Mouse (Mus musculus) splenic B cell, adult 2 months (primary cell): Measurements from ENCODE around the gene Xpo4.

Experiments used
- DNase-seq: peaks from one replicate; pipeline ENCODE4 v3.0.0-alpha.2; 2011; ENCODE audit warnings: low read depth, low spot score
- H3K27me3 ChIP-seq: 2 replicates; pipeline ENCODE4 v1.6.1; 2012; ENCODE audit warnings: mild to moderate bottlenecking, low read length, moderate library complexity, mixed read lengths; ENCODE audit not compliant: control insufficient read depth, poor library complexity, insufficient read depth, severe bottlenecking
- H3K36me3 ChIP-seq: 2 replicates; pipeline ENCODE4 v1.6.1; 2012; ENCODE audit warnings: mild to moderate bottlenecking, low read length, moderate library complexity, mixed read lengths; ENCODE audit not compliant: control insufficient read depth, poor library complexity, insufficient read depth, severe bottlenecking

Gene Xpo4

GRCm38 (mm10) chr14:57664822-57665627 is at the start of gene Xpo4:
Gene Xpo4 (minus strand): TSS chr14:57665430.
- Histone ChIP-seq H3K27me3 (no peaks in the 10 kb centered on the region), H3K36me3 (no peaks in the 10 kb centered on the region)
- peak; percentile 86 for DNase-seq

- Histone ChIP-seq H3K27me3 (no peaks in the 10 kb centered on the region), H3K36me3 (no peaks in the 10 kb centered on the region; the same call in 1 of the 2 replicates)
- no peak for DNase-seq
Measured at GRCm38 (mm10) chr14:57712884-57713283, 47.7 kb upstream of the Xpo4 start.

- H3K36me3 ChIP-seq = no peaks in the 10 kb centered on the region; the same call in 1 of the 2 replicates
- no peak for DNase-seq
- no peaks in the 10 kb centered on the region for H3K27me3 ChIP-seq
Measured at GRCm38 (mm10) chr14:57711059-57711458, 45.8 kb upstream of the Xpo4 start.

- H3K36me3 ChIP-seq = no peaks in the 10 kb centered on the region; the same call in 1 of the 2 replicates
Measured at GRCm38 (mm10) chr14:57709171-57709570, 43.9 kb upstream of the Xpo4 start.

GRCm38 (mm10) chr14:57708580-57708979 is 43.4 kb upstream of the Xpo4 start:
- H3K36me3 ChIP-seq = no peaks in the 10 kb centered on the region; the same call in 1 of the 2 replicates
- DNase-seq = no peak

More at GRCm38 (mm10) chr14:57709171-57709570, 43.9 kb upstream of the Xpo4 start:
- no peaks in the 10 kb centered on the region for H3K27me3 ChIP-seq
- no peak for DNase-seq

GRCm38 (mm10) chr14:57707100-57707893 is 42.1 kb upstream of the Xpo4 start:
- peaks cover 7% of the 10 kb centered on the region; the same call in 1 of the 2 replicates for H3K36me3 ChIP-seq
- H3K27me3 ChIP-seq = no peaks in the 10 kb centered on the region
- DNase-seq = no peak

More at GRCm38 (mm10) chr14:57708580-57708979, 43.4 kb upstream of the Xpo4 start:
- H3K27me3 ChIP-seq = no peaks in the 10 kb centered on the region

- H3K36me3 ChIP-seq = peaks cover 12% of the 10 kb centered on the region
- H3K27me3 ChIP-seq = no peaks in the 10 kb centered on the region
- no peak for DNase-seq
Measured at GRCm38 (mm10) chr14:57706760-57707099, 41.5 kb upstream of the Xpo4 start.

GRCm38 (mm10) chr14:57705759-57706158 is 40.5 kb upstream of the Xpo4 start:
- no peak for DNase-seq
- H3K36me3 ChIP-seq = peaks cover 15% of the 10 kb centered on the region
- no peaks in the 10 kb centered on the region for H3K27me3 ChIP-seq

GRCm38 (mm10) chr14:57705075-57705474 is 39.8 kb upstream of the Xpo4 start:
- no peak for DNase-seq
- Histone ChIP-seq H3K27me3 (no peaks in the 10 kb centered on the region), H3K36me3 (peaks cover 17% of the 10 kb centered on the region)

- no peaks in the 10 kb centered on the region for H3K27me3 ChIP-seq
- DNase-seq = no peak
Measured at GRCm38 (mm10) chr14:57701915-57702477, 36.8 kb upstream of the Xpo4 start.

GRCm38 (mm10) chr14:57699461-57699970 is 34.3 kb upstream of the Xpo4 start:
- Histone ChIP-seq H3K27me3 (no peaks in the 10 kb centered on the region), H3K36me3 (peaks cover 35% of the 10 kb centered on the region)
- no peak for DNase-seq

More at GRCm38 (mm10) chr14:57701915-57702477, 36.8 kb upstream of the Xpo4 start:
- peaks cover 25% of the 10 kb centered on the region for H3K36me3 ChIP-seq

- no peaks in the 10 kb centered on the region for H3K27me3 ChIP-seq
- DNase-seq = no peak
- H3K36me3 ChIP-seq = peaks cover 35% of the 10 kb centered on the region
Measured at GRCm38 (mm10) chr14:57699016-57699415, 33.8 kb upstream of the Xpo4 start.

- DNase-seq = no peak
- no peaks in the 10 kb centered on the region for H3K27me3 ChIP-seq
- peaks cover 27% of the 10 kb centered on the region for H3K36me3 ChIP-seq
Measured at GRCm38 (mm10) chr14:57696066-57696465, 30.8 kb upstream of the Xpo4 start.

GRCm38 (mm10) chr14:57695550-57695949 is 30.3 kb upstream of the Xpo4 start:
- H3K27me3 ChIP-seq = no peaks in the 10 kb centered on the region
- peak; percentile 38 for DNase-seq
- H3K36me3 ChIP-seq = peaks cover 27% of the 10 kb centered on the region
